Mouse (Mus musculus) induced T-regulatory cell, adult 2 months (primary cell): ENCODE results near the gene Sco2.

ENCODE experiments used
- DNase-seq: peaks from one replicate; pipeline ENCODE4 v3.0.0-alpha.2; 2012; ENCODE audit warnings: low read depth

Gene Sco2

GRCm38 (mm10) chr15:89323656-89324055, 50.0 kb downstream of the Sco2 start:
- DNase-seq, result no peak

DNA sequence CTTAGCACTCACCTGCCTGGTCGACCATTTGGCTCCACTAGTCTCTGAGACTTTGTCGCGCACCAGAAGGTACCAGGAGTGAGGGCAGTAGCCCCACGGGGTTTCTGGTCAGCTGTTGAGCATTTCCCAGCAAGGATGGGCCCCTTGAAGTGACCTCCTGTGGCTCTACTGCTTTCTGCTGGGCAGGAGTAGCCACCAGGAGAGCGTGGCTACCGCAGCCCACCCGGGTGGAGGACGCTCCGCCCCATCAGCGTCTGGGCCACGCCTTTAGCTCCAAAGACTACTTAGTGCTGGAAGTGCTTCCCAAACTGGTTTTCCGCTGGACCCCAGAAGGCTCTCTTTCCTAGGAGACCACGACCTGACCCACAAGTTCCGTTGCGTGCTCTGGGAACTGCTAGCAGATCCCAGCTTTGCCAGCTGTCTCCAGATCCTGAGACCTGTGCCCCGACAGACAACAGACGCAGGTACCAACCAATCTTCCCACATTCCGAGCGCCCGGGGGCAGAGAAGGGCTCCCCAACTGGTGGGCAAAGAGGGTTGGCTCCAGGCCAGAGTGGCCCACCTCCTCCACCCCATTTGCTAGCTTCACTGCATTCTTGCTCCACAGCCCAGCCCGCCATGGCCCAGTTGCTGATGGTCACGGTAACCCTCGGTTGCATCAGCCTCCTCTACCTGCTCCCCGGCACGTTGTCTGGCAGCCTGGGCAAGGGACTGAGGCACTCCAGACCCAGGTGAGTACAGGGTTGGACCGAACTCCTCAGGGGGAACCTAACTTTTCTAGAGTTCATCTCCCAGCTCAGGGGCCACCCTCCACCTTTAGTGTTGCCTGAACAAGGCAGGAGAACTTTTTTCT, 50.8 kb downstream of the Sco2 start, which contains the start of gene Adm2:
Adm2 (plus strand) TSS at position 51 of the 853 bp plus-strand sequence.
- DNase-seq, result no peak
